Mouse (Mus musculus) stomach, postnatal 0 days (tissue): ENCODE results near the gene Myod1.
A peak's percentile ranks its signal among the peaks of the same experiment; 100 is the strongest.

Experiments
- CTCF ChIP-seq: IDR thresholded peaks from 2 replicates; pipeline ENCODE4 v1.5.1; 2016; ENCODE audit warnings: antibody characterized with exemption, low read depth, mild to moderate bottlenecking, moderate library complexity
- EP300 ChIP-seq: optimal IDR thresholded peaks from 2 replicates; pipeline ENCODE3; 2016; ENCODE audit warnings: antibody characterized with exemption

GRCm38 (mm10) chr7:46422764-46423412 lies 46.6 kb downstream of the Myod1 start:
- TF ChIP-seq CTCF: peak; percentile 67
- no peak for TF ChIP-seq EP300
